Mouse (Mus musculus): ENCODE data around the gene G6pc3. TPM values are rescaled to one million over a fixed set of nuclear protein-coding genes. Genes with fewer than 3 reads are reported as not detected.
"Not testable (repeated sequence)": the region's sequence is repeated elsewhere in the genome, so short reads cannot be mapped to it uniquely, and the experiment has no call there.

G6pc3 gene
- polyA plus RNA-seq, 1 experiment from 2014 or later, result 26.2 TPM

DNA sequence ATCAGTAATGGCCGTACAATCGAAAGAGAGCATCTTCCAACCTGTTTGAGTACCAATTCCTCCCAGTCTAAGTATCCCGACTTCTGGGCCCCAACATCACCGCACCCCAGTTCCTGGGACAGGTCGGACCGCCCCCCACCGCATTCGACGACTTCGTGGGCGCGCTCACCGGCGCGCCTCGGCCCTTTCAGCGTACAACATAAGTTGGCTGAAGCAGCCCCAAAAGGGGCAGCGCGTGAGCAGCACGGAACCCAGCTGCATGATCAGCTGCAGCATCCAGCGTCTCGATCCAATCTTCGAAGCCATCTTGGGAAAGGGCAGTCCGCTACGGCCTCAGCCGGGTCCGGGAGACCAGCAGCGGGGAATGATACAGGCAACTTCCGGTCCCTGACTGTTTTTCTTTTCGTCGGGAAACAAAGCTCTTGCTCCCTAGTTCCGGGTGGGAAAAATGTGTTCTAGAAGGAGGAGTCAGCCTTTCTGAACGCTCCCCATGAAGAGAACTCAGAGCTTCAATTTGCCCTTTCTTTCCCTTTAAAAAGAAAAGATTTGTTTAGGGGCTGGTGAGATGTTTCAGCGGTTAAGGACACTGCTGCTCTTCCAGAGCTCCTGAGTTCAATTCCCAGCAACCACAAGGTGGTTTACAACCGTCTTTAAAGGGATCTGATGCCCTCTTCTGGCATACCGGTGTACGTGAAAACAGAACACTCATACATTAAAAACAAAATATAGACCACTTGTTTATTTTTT is 33.2 kb upstream of the G6pc3 start, which contains the start of gene Tmem101:
TSS of gene Tmem101 (minus strand) at position 366 of the 747 bp plus-strand sequence.
- peaks cover 7% of the 10 kb centered on the region for H3K4me1 ChIP-seq (replicated peaks; ENCODE audit: control insufficient read depth, insufficient read depth, low read length)
- H3K4me3 ChIP-seq (replicated peaks; ENCODE audit: low read length), result peak within 1 kb of the TSS; percentile 79
- peak within 1 kb of the TSS; percentile 79 for H3K9ac ChIP-seq (replicated peaks; ENCODE audit: low read depth, low read length)
- under 1% methylated on average over 37 of the region's 37 CpGs for WGBS
- peak within 1 kb of the TSS; percentile 67 for H3K27ac ChIP-seq (ENCODE audit: low read length)
- H3K36me3 ChIP-seq (ENCODE audit: control insufficient read depth, insufficient read depth), result 0 out of 2 replicates have a peak, but pooled peaks cover 2% of the 10 kb centered on the region
- H3K27me3 ChIP-seq (replicated peaks; ENCODE audit: control insufficient read depth, insufficient read depth, low read length), result no peaks in the 10 kb centered on the region
- H3K4me2 ChIP-seq (ENCODE audit: low read length), result peak within 1 kb of the TSS; percentile 93
- peak; percentile 94 for ATAC-seq
- H3K9me3 ChIP-seq (ENCODE audit: control insufficient read depth, low read length), result no peaks in the 10 kb centered on the region

GRCm38 (mm10) chr11:102156786-102157089 is 32.7 kb upstream of the G6pc3 start:
- no peak overlapping the region for H3K9ac ChIP-seq (replicated peaks; ENCODE audit: low read depth, low read length)
- H3K27ac ChIP-seq (ENCODE audit: low read length), result no peak overlapping the region
- ATAC-seq, result no peak; the same call in 1 of the 2 replicates
- H3K27me3 ChIP-seq (replicated peaks; ENCODE audit: control insufficient read depth, insufficient read depth, low read length), result no peaks in the 10 kb centered on the region
- H3K4me2 ChIP-seq (ENCODE audit: low read length), result no peak overlapping the region
- H3K9me3 ChIP-seq (ENCODE audit: control insufficient read depth, low read length), result no peaks in the 10 kb centered on the region
- peaks cover 7% of the 10 kb centered on the region for H3K4me1 ChIP-seq (replicated peaks; ENCODE audit: control insufficient read depth, insufficient read depth, low read length)
- H3K4me3 ChIP-seq (replicated peaks; ENCODE audit: low read length), result no peak overlapping the region
- H3K36me3 ChIP-seq (ENCODE audit: control insufficient read depth, insufficient read depth), result peaks cover 6% of the 10 kb centered on the region; the same call in 1 of the 2 replicates
- 16% methylated on average over 1 of the region's 1 CpGs for WGBS

DNA sequence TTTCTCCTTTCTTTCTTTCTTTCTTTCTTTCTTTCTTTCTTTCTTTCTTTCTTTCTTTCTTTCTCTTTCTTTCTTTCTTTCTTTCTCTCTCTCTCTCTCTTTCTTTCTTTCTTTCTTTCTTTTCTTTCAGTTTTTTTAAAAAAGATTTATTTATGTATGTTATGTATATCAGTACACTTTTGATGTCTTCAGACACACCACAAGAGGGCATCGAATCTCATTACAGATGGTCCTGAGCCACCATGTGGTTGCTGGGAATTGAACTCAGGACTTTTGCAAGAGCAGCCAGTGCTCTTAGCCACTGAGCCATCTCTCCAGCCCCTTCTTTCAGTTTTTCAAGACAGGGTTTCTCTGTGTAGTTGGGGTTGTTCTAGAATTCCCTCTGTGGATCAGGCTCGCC is 31.4 kb upstream of the G6pc3 start:
- peaks cover 12% of the 10 kb centered on the region for H3K36me3 ChIP-seq (ENCODE audit: control insufficient read depth, insufficient read depth)
- H3K9me3 ChIP-seq (ENCODE audit: control insufficient read depth, low read length); H3K4me3 ChIP-seq (replicated peaks; ENCODE audit: low read length); H3K27ac ChIP-seq (ENCODE audit: low read length); H3K9ac ChIP-seq (replicated peaks; ENCODE audit: low read depth, low read length); ATAC-seq; H3K4me2 ChIP-seq (ENCODE audit: low read length); H3K4me1 ChIP-seq (replicated peaks; ENCODE audit: control insufficient read depth, insufficient read depth, low read length); H3K27me3 ChIP-seq (replicated peaks; ENCODE audit: control insufficient read depth, insufficient read depth, low read length): not testable (repeated sequence)
- WGBS, result 72% methylated on average over 2 of the region's 2 CpGs

DNA sequence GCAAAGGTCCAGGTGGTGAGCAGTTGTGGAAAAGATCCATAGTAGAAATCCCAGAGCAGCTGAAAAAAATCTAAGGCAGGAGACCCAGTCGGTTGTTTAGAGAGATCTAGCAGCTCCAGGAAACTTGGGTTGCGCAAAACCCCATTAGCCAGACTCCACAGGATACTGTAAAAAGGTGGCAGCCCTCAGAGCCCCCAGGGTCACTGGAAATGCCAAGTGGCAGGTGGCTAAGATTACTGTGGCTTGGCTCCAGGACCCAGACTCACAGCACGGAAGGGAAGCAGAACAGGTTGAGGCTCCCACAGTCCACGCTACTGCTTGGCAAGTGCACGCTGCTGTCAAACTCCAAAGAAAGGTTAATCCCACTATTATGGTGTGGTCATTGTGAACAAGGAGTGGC is 29.6 kb upstream of the G6pc3 start:
- H3K27me3 ChIP-seq (replicated peaks; ENCODE audit: control insufficient read depth, insufficient read depth, low read length), result no peaks in the 10 kb centered on the region
- no peak overlapping the region for H3K9ac ChIP-seq (replicated peaks; ENCODE audit: low read depth, low read length)
- no peak overlapping the region for H3K4me3 ChIP-seq (replicated peaks; ENCODE audit: low read length)
- peaks cover 7% of the 10 kb centered on the region for H3K4me1 ChIP-seq (replicated peaks; ENCODE audit: control insufficient read depth, insufficient read depth, low read length)
- 81% methylated on average over 5 of the region's 5 CpGs for WGBS
- H3K9me3 ChIP-seq (ENCODE audit: control insufficient read depth, low read length), result no peaks in the 10 kb centered on the region
- ATAC-seq, result no peak
- H3K27ac ChIP-seq (ENCODE audit: low read length), result no peak overlapping the region
- peaks cover 12% of the 10 kb centered on the region for H3K36me3 ChIP-seq (ENCODE audit: control insufficient read depth, insufficient read depth)
- no peak overlapping the region for H3K4me2 ChIP-seq (ENCODE audit: low read length)

- ATAC-seq, result 0 out of 2 replicates have a peak, but pooled peaks have one; percentile 28
- H3K4me3 ChIP-seq (replicated peaks; ENCODE audit: low read length), result no peak overlapping the region
- H3K27ac ChIP-seq (ENCODE audit: low read length), result no peak overlapping the region
- no peak overlapping the region for H3K9ac ChIP-seq (replicated peaks; ENCODE audit: low read depth, low read length)
- no peaks in the 10 kb centered on the region for H3K9me3 ChIP-seq (ENCODE audit: control insufficient read depth, low read length)
- H3K4me2 ChIP-seq (ENCODE audit: low read length), result no peak overlapping the region
- peaks cover 8% of the 10 kb centered on the region for H3K4me1 ChIP-seq (replicated peaks; ENCODE audit: control insufficient read depth, insufficient read depth, low read length)
- H3K27me3 ChIP-seq (replicated peaks; ENCODE audit: control insufficient read depth, insufficient read depth, low read length), result no peaks in the 10 kb centered on the region
- H3K36me3 ChIP-seq (ENCODE audit: control insufficient read depth, insufficient read depth), result peaks cover 19% of the 10 kb centered on the region
- 66% methylated on average over 6 of the region's 6 CpGs for WGBS
Observed at GRCm38 (mm10) chr11:102165971-102166722, 23.3 kb upstream of the G6pc3 start.

DNA sequence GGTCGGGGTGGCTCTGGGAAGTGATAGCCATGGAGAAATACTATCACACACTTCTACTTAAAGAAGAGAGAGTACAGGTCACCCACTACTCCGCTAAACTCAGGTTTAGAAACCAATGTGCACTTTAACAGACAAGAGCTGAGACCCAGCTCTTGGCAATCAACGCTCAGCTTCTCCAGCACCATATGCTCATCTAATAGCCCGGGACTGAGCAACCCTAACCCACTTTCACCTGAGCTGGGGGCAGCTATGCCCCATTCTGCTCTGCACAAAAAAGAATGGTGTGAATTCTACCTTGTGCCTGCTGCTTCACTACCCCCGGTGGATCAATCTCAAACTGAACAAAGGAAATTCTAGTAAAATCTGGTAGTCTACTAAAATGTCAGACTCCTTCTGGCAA is 21.9 kb upstream of the G6pc3 start:
- Histone ChIP-seq H3K36me3 (ENCODE audit: control insufficient read depth, insufficient read depth) (peaks cover 13% of the 10 kb centered on the region), H3K27me3 (replicated peaks; ENCODE audit: control insufficient read depth, insufficient read depth, low read length) (no peaks in the 10 kb centered on the region), H3K27ac (ENCODE audit: low read length) (peak overlapping the region; percentile 33; the same call in 1 of the 2 replicates), H3K4me2 (ENCODE audit: low read length) (no peak overlapping the region), H3K9me3 (ENCODE audit: control insufficient read depth, low read length) (no peaks in the 10 kb centered on the region), H3K4me3 (replicated peaks; ENCODE audit: low read length) (no peak overlapping the region), H3K9ac (replicated peaks; ENCODE audit: low read depth, low read length) (no peak overlapping the region), H3K4me1 (replicated peaks; ENCODE audit: control insufficient read depth, insufficient read depth, low read length) (peaks cover 8% of the 10 kb centered on the region)
- 86% methylated on average over 5 of the region's 5 CpGs for WGBS
- no peak for ATAC-seq

GRCm38 (mm10) chr11:102168689-102169088 is 20.7 kb upstream of the G6pc3 start:
- ATAC-seq, result no peak
- peaks cover 9% of the 10 kb centered on the region for H3K36me3 ChIP-seq (ENCODE audit: control insufficient read depth, insufficient read depth)
- 86% methylated on average over 5 of the region's 5 CpGs for WGBS
- H3K9me3 ChIP-seq (ENCODE audit: control insufficient read depth, low read length), result no peaks in the 10 kb centered on the region
- H3K27me3 ChIP-seq (replicated peaks; ENCODE audit: control insufficient read depth, insufficient read depth, low read length), result no peaks in the 10 kb centered on the region
- H3K9ac ChIP-seq (replicated peaks; ENCODE audit: low read depth, low read length), result no peak overlapping the region
- no peak overlapping the region for H3K4me3 ChIP-seq (replicated peaks; ENCODE audit: low read length)
- no peak overlapping the region for H3K4me2 ChIP-seq (ENCODE audit: low read length)
- H3K27ac ChIP-seq (ENCODE audit: low read length), result no peak overlapping the region
- peaks cover 8% of the 10 kb centered on the region for H3K4me1 ChIP-seq (replicated peaks; ENCODE audit: control insufficient read depth, insufficient read depth, low read length)

GRCm38 (mm10) chr11:102179836-102180235 is 9.6 kb upstream of the G6pc3 start:
- peaks cover 5% of the 10 kb centered on the region for H3K36me3 ChIP-seq (ENCODE audit: control insufficient read depth, insufficient read depth)
- H3K9ac ChIP-seq (replicated peaks; ENCODE audit: low read depth, low read length), result no peak overlapping the region
- no peak for ATAC-seq
- no peak overlapping the region for H3K4me3 ChIP-seq (replicated peaks; ENCODE audit: low read length)
- no peak overlapping the region for H3K4me2 ChIP-seq (ENCODE audit: low read length)
- H3K9me3 ChIP-seq (ENCODE audit: control insufficient read depth, low read length), result no peaks in the 10 kb centered on the region
- H3K27me3 ChIP-seq (replicated peaks; ENCODE audit: control insufficient read depth, insufficient read depth, low read length), result no peaks in the 10 kb centered on the region
- peaks cover 13% of the 10 kb centered on the region for H3K4me1 ChIP-seq (replicated peaks; ENCODE audit: control insufficient read depth, insufficient read depth, low read length)
- no peak overlapping the region for H3K27ac ChIP-seq (ENCODE audit: low read length)

- ATAC-seq, result 0 out of 2 replicates have a peak, but pooled peaks have one; percentile 2
- H3K4me1 ChIP-seq (replicated peaks; ENCODE audit: control insufficient read depth, insufficient read depth, low read length), result peaks cover 16% of the 10 kb centered on the region
- no peaks in the 10 kb centered on the region for H3K9me3 ChIP-seq (ENCODE audit: control insufficient read depth, low read length)
- H3K36me3 ChIP-seq (ENCODE audit: control insufficient read depth, insufficient read depth), result peaks cover 5% of the 10 kb centered on the region
- H3K9ac ChIP-seq (replicated peaks; ENCODE audit: low read depth, low read length), result peak overlapping the region; percentile 88
- H3K4me2 ChIP-seq (ENCODE audit: low read length), result peak overlapping the region; percentile 90
- peak overlapping the region; percentile 63 for H3K4me3 ChIP-seq (replicated peaks; ENCODE audit: low read length)
- 6% methylated on average over 7 of the region's 7 CpGs for WGBS
- no peaks in the 10 kb centered on the region for H3K27me3 ChIP-seq (replicated peaks; ENCODE audit: control insufficient read depth, insufficient read depth, low read length)
- H3K27ac ChIP-seq (ENCODE audit: low read length), result peak overlapping the region; percentile 95
Observed at GRCm38 (mm10) chr11:102184253-102184645, 5.2 kb upstream of the G6pc3 start.

Measured in forebrain, embryonic 16.5 days (tissue).